Mouse (Mus musculus) spleen, postnatal 10 days (tissue): ENCODE measurements at regions not wholly inside any gene's neighbourhood (a gene's known extent, or its start where the extent isn't known, plus 50 kb on each side); places are given as distances from the start of the nearest gene placed in this dataset.
"Not testable (repeated sequence)": the region's sequence is repeated elsewhere in the genome, so short reads cannot be mapped to it uniquely, and the experiment has no call there.

Experiments
- DNase-seq, 2 experiments: peaks; one replicate each; pipeline ENCODE4 v3.0.0; 2021 to 2022; ENCODE audit warnings: low spot score in 2 of 2

DNA sequence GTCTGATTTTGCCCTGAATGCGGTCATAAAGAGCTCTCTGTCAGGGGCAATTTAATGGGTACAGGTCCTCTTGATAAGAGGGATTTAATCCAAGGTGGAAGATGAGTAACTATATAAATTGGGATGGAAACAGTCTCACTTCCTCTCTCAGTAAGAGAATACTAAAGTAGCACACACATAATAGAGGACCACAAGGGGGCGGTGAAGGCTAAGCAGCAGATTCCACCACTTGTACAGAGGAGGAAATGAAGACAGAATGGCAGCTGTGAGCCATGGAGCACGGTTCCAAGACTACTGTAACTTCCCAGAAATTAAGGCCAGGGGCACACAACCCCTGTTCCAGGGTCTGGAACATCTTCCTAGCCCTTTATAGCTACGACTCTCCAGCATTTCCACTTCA is 262.6 kb upstream of the Ywhaq start:
- peak in 1 of 2 experiments; percentile 11 for DNase-seq

DNA sequence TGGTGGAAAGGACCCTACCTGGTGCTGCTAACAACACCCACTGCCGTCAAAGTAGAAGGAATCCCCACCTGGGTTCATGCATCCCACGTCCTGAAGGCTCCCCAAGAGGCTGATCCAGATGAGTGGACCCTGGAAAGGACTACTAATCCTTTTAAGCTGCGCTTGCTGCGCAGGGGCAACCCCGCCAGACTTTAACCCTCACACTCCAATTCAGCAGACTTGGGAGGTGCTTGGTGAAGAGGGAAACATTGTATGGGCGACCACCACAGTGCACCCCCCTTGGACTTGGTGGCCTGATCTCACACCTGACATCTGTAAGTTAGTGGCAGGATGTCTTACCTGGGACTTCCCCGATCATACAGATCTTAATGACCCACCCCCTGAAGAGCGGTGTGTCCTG is 231.9 kb upstream of the Ywhaq start:
- not testable (repeated sequence) for DNase-seq

DNA sequence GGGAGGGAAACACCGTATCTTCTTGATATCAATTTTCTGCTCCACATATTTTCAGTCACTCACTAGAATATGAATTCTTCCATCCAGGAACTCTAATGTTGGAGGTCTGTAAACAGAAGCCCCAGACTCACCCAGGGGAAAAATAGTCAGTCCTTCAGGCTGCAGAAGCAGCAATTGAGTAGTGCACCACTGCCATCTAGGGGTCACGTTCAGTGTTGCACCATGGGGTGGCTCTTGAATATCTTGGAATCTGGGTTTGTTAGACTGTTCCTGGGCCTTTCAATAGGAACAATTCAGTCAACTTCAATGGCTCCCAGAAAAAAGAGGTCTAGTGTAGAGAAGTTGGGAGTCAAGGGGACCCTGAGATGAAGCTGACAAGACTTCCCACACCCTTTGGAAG is 196.3 kb upstream of the Ywhaq start:
- DNase-seq = peak; percentile 16 to 50

DNA sequence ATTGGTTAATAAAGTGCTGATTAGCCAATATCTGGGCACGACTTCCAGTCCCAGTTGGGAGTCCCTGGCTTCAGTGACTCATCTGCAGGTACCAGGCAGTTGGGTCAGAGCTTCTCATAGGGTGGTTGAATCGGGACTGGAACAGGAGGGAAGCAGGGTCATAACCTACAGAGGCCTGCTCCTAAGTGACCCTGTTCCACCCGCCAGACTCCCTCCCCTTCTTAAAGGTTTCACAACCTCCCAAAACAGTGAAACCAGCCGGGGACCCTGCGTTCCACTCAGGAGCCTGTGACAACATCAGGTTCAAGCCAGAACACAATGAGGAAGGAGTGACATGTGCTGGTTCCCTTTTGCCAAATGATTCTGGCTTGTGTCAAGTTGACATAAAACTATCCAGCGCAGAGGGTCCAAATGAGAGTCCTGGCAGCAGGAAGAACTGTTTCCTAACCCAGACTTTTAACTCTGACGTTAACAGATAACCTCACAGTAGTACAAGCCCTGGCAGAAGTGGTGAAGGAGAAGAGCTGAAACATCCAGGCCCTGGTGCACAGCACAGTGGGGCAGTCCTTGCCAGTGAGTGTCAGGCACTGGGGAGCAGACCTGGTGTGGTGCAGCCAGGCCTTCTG is 151.1 kb upstream of the Ywhaq start:
- no peak for DNase-seq

DNA sequence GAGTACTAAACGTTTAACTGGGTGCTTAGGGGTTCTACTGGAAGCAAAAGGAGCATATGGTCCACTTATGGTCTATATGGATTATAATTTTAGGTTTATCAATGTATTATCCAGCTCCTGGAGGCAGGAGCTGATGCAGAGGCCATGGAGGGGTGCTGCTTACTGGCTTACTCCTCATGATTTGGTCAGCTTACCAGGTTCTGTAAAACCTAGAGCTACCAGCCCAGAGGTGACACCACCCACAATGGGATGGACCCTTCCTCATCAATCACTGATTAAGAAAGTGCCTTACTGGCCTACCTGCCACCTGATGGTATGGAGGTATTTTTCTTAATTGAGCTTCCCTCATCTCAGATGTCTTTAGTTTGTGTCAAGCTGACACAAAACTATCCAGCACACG is 126.5 kb upstream of the Ywhaq start:
- DNase-seq = not testable (repeated sequence)

DNA sequence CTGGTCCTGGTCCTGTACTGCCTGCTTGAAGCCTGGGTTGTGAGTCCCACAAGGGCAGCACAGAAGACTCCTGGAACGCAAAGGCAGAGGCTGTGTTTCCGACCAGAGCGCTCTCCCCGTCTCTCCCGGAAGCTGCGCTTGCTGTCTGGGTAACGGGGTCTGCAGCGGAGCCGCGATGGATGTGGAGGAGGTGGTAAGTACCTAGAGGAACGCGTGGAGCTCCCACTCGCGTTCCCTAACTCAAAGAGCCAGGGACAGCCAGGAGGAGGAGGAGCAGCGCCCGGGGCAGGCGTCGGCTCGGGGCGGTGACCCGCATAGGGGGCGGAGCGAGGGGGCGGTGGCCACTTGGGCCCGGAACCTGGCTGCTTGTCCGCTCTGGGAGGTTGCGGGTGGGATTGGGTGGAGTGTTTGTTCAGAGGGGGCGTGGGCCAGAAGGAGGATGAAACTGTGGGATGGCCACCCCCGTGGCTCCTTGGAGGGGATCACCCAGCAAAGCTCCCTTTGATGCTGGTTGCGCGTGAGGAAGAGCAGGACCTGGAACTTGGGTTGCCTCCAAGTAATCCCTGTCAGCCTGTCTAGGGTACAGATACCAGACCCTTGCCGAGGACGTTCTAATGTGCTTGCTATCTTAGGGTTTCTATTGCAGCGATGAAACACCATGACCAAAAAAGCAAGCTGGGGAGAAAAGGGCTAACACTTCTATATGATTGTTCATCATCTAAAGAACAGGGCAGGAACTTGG is 125.9 kb upstream of the Ywhaq start:
- DNase-seq = peak; percentile 30 to 59

DNA sequence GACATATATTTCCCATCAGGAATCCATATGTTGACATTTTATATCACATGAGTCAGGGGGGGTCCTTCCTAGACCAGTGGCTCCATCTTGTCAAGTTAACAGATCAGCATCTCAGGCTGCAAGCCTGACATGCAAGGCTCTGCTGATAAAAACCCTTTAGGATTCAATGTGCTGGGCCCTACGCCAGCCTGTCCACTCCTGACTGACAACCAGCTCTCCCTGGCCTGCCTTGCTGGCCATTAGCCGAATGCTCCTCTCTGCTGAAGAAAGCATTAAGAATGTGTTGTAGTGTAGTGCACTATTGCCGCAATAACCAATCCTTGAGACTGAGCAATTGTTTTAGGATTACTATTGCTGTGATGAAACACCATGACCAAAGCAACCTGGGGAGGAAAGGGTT is 114.3 kb upstream of the Ywhaq start:
- DNase-seq = no peak

DNA sequence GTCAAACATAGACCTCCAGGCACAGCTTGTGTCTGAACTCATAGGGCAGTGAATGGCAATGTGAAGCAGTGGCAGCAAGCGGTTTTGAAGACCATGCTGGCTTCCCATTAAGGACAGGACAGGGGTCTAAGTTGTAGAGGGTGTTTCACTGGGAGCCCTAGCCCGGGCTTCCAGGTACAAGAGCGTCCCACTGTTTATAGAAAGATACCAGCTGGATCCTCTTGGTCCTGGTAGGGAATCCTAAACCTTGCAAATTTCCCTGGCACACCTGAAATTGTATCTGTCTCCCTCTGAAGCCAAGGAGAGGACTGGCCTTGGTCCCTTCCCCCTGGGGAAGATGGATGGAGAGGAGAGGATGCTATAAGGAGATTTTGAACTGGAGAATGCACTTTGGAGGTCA is 111.9 kb upstream of the Ywhaq start:
- DNase-seq = not testable (repeated sequence)

DNA sequence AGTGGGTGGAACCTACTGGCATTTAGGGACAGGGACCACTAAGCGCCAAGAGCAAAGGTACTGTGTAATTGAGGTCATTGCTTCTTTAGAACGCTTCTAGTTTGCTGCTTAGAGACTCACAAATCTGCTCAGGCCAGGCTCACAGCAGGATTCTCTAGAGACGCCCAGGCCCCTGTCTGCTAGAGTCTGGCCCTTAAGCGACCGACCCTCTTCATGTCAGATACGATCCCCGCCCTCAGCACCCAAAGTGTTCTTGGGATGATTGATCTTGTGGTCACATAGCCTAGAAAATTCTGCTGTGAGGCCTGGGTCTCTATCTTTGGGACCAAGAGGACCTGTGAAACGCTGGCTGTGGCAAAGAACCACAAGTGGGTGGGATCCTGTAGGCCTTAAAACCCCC is 109.9 kb upstream of the Ywhaq start:
- DNase-seq = not testable (repeated sequence)

DNA sequence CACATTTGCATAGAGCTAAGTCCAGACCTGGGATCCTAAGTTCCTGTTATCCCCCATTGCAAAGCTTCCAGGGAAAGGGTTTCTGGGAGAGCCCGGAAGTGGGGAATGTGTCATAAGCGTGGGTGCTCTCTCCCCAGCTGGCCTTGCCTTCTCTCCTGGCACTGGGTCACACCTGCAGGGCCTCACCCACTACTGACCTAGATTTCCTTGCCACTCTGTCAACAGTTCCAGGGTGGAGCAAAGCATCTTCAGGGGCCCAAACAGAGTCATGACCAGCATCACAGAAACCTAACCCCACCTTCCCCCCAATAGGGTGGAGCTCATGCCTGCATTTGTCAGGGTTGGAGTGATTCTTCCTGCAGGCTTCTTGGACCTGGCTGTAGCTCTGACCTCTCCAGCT is 109.5 kb upstream of the Ywhaq start:
- not testable (repeated sequence) for DNase-seq

DNA sequence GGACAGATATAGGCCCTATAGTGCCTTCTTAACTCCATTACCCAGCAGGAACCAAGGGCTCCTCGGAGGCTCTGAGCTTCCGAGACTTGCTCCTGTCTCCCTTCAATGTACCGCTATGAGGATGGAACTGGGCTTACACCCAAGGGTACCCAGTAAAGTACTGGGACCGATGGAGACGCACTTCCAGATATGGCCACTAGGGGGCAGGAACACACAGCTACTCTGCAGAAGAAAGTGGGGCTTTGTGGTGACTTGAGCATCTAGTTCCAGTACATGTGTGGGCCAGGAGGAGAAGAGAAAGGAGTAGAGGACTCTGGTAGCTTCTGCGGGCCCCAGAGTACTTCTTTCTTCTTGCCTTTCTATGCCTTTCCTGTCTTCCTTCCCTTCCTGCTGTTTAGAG is 108.1 kb upstream of the Ywhaq start:
- not testable (repeated sequence) for DNase-seq

DNA sequence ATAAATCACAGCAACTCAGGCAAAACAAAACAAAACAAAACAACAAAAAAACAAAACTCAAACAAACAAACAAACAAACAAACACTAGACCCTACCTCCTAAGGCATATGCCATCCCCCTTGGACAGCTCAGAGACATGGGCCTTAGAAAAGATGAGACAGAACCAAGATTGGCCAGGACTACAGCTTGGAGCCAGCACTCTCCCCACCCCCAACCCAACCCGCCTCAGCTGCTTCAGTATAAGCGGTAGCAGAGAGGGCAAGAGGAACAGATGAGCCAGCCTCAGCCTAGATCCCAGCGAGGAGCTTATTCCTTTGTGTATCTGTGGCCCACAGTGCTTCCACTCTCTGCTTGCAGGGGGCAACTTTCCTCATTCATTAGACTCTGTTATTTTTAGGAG is 105.2 kb upstream of the Ywhaq start:
- DNase-seq = no peak

DNA sequence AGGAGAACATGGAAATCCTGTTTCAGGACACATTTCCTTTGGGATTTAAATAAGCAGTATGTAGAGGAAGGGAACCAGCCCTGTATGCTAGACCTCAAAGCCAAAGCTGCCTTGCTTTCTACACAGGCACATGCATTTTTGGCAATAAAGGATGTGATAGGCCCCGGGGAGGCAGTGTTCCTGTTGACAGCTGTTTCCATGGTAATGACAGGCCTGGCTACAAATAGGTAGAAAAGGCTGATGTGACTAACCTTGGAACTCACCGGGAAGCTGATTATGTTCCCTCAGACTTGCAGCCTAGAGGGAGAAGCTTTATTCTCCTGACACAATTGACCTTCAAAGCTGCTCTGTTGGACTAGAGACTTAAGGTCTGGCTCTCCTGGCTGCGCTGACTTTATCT is 101.6 kb upstream of the Ywhaq start:
- no peak for DNase-seq

DNA sequence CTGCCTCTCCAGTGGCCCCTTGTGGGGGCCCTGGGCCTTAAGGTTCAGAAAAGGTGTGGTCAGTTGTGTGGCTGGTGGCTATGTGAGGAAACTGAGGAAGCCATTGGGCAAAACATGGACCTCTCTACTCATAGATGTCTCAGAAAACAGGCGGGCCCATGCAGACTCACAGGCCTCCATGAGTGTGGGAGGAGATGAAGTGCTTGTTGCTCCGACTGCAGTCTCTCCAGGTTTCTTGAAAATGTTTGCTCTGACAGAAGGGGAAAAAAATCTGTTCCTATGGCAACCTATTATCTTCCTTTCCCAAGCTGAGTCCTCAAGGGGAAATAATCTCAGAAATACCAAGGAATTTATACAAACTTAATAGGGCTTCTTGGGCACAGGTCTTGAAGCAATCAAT is 95.3 kb upstream of the Ywhaq start:
- DNase-seq = no peak

DNA sequence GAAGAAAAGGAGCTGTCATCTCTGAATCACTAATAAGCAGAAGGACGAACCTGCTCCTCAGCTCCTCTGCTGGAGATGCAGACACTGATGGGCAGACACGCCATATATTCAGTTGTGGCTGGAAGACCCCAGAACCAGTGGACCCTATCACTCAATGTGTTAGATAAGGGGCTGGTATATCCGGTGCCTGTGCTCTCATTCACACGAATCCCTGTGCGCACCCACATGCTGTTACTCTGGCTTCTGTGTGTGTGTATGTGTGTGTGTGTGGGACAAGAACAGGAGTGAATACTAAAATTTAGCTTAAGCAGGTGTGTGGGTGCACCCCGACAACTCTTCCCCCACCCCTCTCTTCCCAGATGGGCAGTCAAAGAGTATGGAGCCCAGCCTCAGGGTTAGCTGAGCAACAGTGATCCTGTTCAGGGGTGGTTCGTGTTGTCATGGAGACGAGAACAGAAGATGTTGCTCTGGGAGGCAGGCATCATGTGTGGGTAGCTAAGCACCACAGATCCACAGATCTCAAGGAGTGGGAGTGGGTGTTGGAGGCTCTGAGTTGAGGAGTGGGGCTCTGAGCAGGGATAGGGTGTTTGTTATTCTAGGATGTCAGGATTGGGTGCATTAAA is 93.7 kb upstream of the Ywhaq start:
- no peak for DNase-seq

DNA sequence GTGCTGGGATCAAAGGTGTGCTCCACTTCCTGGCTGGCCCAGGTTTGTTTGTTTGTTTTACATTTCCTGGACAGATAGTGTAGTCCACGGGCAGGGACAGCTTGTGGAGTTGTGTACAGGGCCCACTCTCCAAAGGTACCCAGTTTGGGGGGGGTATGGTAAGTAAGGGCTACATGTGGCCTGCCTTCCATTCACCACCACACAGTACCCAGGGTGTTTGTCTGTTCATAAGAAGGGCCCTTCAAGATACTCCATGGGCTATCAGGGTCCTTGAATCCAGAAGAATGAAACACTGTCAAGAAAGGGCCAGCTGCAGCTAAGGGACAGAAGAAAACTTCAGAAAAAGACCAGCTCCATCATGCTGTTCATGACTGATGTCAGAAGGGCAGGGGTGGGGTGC is 89.6 kb upstream of the Ywhaq start:
- DNase-seq = no peak

DNA sequence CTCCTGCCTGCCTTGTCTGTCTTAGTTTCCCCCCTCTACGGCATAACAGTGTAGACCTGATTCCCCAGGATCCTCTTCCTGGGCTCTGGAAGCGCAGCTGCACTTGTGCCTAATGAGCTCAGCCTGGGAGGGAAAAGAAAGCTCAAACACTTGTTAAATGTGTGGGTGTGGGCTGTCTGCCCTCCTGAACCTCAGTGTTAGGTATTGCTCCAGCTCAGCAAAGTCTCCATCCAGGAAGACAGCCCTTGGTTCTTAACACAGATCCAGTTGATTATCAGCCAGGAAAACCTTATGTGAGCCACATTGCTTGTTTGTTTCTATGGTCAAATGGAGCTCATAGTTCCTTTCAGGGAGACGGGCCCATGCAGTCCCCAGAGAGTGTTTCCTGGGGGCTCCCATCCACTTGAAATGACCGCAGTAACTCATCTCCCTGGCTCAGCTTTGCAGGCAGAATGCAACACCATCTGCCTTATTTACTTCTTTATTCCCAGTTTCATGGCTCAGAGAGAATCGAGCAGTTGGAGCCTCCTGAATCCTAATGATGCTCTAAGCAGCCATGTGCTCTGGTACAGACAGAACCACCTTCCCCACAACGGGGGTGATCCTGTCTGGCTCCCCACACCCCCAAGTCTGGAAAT is 88.4 kb upstream of the Ywhaq start:
- no peak for DNase-seq

DNA sequence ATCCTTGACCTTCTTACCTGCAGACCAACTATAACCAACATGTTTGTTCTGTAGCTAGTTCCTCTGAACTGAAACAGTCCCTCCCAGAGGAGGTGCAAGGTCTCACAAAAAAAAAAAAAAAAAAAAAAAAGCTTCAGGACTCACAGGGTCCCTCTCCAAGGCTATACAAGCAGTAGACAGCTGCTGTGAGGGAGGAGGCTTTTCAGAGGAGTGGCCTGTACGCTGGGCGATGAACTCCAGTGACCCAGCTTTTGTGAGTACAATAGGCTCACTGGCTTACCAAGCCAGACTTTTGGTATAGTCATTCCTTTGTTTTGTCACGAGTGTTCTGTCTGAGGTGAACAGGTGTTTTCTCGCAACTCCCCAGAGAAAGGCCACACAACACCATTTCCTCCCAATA is 85.8 kb upstream of the Ywhaq start:
- DNase-seq = no peak

DNA sequence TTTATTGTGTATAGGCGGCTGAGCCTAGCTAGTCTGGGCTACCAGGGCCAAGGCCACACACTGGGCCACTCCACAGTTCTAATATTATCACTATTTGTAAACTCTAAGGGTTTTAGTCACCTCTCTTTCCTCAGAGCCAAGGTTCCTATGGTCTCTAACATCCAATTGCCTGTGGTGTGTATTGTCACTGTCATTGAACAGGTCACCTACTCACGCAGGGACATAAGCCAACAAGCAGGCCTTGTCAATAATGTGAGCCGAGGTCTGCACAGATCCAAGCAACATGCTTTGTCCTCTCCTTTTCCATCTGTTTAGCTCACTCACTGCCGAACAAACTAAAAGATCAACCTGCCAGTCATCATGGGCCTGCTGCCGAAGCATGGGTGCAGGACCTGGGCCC is 79.5 kb upstream of the Ywhaq start:
- DNase-seq = no peak

DNA sequence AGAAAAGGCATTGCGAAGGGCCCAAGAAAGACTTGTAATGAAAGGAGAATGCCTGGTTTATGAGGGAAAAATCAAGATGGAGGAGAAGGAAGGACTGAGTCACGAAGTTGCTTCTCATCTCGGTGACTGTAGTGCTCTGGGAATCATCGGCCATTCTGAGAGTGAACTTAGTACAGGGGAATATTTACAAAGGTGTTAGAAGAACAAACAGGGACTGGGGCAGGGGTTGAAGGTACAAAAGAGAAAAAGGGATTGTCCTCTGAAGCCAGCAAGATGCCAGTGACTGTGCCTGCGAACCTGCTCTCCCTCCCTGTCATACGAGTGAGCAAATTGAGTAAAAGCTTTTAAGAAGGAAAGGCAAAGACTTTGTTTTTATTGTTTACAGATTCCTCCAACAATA is 78.1 kb upstream of the Ywhaq start:
- DNase-seq = no peak

DNA sequence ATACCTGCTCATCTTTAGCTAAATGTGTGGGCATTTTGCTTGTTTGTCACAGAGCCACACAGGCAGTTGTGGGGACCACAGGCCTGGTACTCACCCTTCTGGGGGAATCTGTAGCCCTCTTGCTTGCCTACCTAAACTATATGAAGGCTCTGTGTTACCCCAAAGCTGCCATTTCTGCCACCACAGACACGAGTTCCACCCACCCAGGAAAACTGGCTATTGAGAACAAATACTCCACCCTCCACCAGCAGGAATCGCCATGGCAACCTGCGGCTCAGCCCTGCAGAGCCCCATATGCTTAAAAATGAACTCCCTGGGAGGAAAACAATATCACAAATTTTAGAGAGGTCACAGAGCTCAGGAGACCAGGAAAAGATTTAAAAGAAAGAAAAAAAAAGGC is 76.0 kb upstream of the Ywhaq start:
- DNase-seq = no peak

DNA sequence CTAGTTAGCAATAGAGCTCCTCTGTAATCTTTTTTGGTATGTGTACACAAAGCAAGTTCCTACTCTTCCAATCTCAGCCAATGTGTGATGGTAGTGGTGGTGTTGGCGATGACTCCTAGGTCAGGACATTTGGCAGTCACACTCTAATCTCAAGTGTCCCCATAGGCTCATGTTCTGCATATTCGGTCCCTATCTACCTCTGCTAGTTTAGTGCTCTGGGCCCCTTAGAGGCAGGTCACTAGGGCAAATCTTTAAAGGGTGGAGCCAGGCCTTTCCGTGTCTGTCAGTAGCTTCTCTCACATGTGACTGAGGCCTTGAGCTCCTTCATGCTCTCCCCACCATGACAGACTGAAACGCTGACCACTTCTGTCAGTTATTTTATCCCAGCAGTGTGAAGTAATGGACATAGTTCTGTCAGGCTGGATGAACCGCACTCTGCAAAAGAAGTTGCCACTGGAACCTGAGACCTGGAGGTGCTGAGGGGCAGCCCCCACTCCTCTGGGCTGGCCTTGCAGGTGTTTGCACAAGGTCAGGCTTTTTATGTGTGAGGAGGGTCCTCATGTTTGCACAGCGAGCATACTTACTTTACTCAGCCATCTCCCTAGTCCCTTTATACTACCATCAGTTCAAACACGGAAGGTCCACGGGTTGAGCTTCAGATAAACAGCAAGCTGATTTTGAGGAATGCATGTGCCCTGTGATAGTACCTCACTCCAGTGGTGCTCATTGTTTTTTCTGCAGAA is 75.3 kb upstream of the Ywhaq start:
- no peak for DNase-seq
